Mouse (Mus musculus) urinary bladder, postnatal 4 days (tissue): ENCODE measurements around the gene Cyp2f2.

ENCODE experiments used
- DNase-seq, 2 experiments: peaks; one replicate each; pipeline ENCODE4 v3.0.0; 2021 to 2022; ENCODE audit warnings: low spot score in 2 of 2

Cyp2f2 gene

DNA sequence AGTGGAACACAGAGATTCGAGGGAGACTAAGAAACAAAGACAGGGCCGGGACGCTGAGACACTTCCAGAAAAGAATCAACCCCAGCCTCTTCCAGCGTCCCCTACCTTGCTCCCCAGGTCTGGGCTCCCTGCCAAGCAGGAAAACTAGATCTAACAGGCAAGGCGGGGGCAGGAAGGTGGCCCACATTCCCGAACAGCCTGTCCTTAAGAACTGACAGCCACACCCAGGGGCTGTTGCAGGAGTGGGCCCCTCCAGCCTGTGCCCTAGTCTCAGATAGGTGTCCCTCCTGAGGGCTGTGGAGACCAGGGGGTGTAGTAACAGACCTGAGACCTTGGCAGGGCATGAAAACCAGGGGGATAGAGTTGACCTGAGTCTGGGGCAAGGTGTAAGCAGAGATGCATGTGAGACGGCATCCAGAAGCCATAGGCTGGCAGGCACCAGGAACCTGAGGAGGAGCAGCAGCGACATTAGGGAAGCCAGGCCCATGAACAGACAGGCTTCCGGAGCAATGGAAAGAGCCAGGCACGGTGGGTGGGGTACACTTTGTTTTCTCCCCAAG, 33.6 kb downstream of the Cyp2f2 start, which contains the start of gene Cyp2t4:
TSS of gene Cyp2t4 (plus strand) at position 510 of the 560 bp plus-strand sequence.
- no peak for DNase-seq

- no peak for DNase-seq
Observed at GRCm38 (mm10) chr7:27156005-27156404, 36.3 kb downstream of the Cyp2f2 start.

DNA sequence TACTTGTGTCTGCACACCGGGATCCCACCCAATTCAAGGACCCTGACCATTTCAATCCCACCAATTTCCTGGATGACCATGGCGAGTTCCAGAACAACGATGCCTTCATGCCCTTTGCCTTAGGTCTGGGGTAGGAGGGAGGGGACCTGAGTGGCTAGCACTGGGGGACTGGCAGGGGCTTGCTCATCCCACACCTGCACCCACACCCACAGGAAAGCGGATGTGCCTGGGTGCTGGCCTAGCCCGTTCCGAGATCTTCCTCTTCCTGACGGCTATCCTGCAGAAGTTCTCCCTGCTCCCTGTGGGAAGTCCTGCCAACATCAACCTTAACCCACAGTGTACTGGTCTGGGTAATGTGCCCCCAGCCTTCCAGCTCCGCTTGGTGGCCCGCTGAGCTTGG, 38.5 kb downstream of the Cyp2f2 start:
- DNase-seq = no peak

DNA sequence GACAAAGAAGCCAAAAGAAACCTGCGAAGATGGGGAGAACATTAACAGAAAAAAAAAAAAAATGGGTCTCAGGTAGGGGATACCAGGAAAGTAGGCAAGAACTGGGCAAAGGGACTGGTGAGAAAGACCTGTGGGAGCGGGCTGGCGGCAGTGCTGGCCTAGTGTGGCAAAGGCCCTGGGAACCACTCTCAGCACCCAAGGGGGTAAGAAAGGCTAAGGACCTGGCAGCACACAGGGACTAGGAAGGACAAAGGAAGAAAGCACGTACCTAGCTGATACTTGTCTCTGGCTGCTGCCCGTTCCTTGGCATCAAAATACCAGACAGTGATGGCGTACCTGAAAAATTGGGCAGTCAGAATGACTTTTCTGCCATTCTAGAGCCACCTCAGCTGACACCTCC, 39.5 kb downstream of the Cyp2f2 start:
- no peak for DNase-seq

DNA sequence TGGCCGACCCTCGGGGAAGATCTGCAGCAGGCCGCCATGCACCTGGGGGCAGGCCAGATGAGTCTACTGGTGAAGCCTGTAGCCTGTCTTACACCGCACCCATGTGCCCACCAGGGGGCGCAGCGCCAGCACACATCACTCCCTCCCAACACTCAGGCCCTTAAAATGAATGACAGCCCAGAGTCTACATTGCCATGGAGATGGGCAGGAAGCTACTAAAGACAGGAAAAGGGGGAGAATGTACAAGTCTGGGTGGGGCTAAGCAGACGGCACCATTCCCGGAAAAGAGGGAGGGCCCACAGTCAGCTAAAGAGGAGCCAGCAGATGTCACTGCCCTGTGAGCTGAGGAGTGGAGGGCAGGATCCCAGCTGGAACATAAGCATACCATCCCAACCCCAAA, 40.2 kb downstream of the Cyp2f2 start:
- peak; percentile 81 to 91 for DNase-seq

DNA sequence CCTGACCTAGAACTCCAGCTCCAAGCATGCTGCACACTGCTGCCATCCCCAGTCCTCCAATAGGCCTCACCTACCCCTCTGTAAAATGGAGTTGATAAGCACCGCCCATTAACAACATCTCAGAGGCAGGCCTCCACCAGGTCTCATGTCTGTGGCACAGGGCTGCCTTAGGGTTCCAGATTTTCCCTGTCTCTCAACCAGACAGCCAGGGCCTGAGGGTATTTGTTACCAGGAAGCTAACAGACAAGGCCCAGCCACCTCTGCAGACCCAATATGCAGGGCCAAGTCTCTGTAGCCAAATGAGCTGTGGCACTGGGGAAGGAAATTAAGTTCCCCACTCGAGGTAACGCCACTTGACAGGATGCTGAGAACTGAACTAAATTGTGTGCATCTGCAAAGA, 41.2 kb downstream of the Cyp2f2 start:
- no peak for DNase-seq

GRCm38 (mm10) chr7:27161744-27162143, 42.0 kb downstream of the Cyp2f2 start:
- no peak for DNase-seq

GRCm38 (mm10) chr7:27162780-27163449, 43.2 kb downstream of the Cyp2f2 start:
- DNase-seq = no peak

DNA sequence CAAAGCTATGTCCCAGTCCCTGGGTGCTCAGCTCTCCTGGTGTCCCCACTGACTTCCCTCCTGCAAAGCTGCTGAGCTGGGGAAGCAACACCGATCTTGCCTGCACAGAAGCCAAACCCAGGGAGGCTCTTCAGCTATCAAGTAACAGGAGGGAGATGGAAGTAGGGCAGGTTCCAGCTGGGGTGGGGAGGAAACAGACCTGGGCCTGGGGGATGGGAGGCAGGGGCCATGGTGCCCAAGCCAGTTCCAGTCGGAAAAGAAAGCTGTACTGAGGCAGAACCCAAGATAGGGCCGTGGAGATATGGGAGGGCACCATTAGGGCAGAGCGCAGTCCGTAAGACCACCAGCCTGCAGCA, 43.7 kb downstream of the Cyp2f2 start:
- no peak for DNase-seq

DNA sequence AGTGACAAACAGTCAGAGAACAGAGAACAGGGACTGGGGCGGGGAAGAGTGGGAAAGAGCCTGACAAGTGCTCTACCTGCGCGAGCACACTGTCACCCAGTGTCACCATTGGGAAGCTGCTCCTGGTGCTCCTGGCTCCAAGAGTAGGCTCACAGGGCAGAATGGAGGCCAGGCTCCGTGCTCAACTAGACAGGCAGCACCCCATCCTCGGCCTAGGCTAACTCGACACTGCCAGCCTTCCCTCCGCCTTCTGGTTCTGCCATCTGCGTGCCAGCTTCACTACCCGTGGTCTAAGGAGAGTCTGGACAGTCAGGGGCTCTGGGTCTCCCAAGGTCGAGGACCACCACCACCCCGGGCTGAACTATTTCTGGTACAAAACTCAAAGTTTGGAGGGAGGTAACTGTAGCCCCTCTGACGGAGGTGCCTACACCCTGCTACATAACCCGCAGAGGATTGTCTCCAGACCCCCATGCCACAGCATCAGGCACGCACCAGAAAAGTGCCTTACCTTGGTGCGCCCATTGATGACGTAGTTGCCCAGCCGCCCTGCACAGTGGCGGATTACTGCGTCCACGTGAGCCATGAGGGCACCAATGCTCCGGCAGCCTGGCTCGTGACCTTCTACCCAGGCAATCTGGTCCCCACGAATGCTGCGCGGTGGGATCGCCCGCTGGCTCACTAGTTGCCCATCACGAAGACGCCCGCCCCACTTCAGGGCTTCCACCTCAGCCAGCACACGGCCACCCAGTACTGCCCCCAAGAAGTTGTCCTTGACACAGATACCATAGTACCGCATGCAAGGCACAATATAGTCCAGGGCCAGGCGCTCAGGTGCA, 44.6 kb downstream of the Cyp2f2 start:
- DNase-seq = no peak

DNA sequence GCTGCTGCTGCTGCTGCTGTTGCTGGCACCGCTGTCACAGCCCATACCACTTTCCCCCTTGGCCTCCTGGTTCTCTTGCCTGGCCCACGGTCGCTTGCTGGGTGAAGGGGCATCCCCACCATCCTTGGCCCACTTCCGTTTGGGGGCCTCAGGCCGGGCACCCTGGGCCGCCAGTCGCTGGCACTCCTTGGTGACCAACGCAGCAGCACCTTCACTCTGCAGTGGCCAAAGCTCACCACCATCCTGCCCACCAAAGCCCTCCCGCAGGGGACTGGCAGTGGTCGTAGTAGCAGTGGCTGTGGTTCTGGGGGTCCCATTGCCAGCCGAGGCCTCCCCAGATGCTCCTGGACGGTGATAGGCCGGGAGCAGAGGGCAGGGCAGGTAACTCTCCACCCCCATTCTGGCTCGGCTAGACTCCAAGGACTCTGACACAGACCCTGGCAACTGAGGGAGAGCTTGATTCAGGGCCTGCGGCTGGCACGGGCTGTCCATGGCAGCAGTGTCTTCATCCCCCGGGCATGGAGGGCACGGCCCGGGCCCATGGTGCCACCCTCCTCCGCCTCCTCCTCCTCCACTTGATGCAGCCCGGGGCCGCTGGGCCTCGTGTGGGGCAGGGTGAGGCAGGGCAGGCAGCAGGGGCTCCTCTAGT, 45.4 kb downstream of the Cyp2f2 start:
- no peak for DNase-seq

GRCm38 (mm10) chr7:27165696-27166095, 46.0 kb downstream of the Cyp2f2 start:
- DNase-seq = no peak

DNA sequence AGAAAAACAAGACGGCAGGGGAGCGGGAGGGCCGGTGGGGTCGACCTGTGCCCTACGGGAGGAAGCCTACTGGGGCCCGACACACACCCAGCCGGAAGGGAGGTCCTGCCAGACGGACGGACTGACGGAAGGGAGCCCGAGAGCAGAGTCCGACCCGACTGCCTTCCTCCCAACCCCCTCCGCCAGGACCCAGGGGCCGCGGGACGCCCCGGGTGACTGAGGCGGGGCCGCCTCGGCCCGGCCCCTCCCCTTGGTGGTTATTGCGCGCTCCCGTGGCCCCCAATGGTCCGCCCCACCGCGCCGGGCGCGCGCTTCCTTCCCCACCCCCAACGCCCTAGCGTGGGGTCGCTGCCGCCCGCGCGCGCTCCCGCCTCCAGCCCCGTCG, 46.5 kb downstream of the Cyp2f2 start:
- DNase-seq = peak; percentile 84 to 88

- peak; percentile 91 to 95 for DNase-seq
Observed at GRCm38 (mm10) chr7:27166614-27167474, 47.1 kb downstream of the Cyp2f2 start, which contains the start of gene Egln2. Gene Egln2 (minus strand): TSS chr7:27166802.

DNA sequence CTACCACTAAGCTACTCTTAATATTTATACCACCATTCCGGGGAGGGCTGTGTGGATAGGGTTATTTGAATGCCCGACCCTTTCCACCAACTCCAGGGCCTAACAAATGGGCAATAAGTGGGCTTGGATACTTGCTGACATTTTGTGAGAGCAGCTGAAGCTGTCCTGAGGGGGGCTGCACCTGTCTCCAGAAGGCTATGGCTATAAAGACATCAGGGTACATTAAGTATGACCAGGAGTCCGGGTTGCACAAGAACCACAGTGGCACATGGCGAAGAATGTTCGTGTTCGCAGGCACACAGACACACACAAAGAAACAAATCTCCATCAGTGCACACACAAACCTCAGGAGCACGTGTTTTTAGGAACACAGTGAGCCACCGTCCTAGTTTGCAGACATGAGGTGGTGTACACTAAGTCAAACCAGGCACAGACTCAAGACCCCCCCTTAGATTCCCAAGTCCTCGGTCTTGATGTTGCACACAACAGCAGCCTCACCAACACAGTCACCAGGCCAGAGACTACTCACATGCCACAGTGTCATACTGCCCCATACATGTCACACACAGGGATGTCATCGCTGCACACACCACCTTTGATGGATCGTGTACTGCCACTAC, 47.9 kb downstream of the Cyp2f2 start:
- DNase-seq = no peak

DNA sequence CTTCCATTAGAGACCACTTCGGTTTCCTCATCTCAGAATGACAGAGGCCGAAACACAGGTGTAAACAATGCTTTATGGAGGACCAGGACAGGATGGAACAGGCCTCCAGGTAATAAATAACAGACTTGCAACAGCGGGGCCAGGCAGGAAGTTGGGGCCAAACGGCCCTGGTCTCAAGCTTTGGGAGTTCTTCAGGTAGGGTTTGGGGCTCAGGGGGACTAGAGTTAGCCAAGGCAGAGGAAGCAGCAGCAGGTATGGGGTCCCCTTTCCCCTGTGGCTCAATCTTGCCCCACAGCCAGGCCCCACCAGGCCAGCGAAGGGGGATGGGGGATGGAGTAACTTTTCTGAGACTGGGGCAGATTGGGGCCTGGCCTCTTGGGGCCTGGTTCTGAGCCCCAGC, 48.7 kb downstream of the Cyp2f2 start:
- DNase-seq = no peak

DNA sequence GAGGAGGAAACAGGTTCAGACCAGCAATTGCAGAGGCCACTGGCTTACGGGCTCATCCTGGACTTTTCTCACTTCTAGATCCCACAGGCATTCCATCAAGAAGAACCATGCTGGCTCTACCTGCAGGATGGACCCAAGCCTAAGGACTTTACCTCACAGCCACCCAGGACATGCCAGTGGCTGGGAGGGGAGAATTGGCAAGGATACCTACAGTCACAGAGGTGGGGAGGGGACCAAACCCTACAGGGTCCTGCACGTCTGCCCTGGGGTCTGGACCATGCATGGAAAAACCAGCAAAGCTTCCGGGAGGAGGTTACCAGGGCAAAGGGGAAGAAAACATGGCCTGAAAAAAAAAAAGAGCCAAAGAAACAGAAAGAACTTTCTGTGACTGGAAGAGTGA, 51.3 kb downstream of the Cyp2f2 start:
- no peak for DNase-seq

DNA sequence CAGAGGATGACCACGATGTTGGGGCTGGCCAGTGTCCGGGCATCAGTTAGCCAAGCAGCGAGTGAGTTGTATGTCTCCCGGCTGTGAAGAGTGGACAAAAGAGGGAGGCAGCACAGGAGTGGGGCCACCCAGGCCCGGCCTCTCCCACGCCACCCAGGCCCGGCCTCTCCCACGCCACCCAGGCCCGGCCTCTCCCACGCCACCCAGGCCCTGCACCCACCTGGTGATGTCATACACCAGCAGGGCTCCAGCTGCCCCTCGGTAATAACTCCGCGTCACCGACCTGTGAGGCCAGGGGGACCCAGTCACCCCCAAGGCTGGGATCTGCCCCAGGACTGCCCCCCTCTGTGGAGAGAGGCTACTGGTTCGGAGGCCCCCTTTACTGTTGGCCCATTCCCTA, 54.8 kb downstream of the Cyp2f2 start:
- no peak for DNase-seq

- DNase-seq = no peak
Observed at GRCm38 (mm10) chr7:27174896-27175295, 55.2 kb downstream of the Cyp2f2 start.

- DNase-seq = no peak
Observed at GRCm38 (mm10) chr7:27177942-27178323, 58.2 kb downstream of the Cyp2f2 start.
